Mouse (Mus musculus) heart, adult 18-20 months (tissue): ENCODE data around the gene Slc22a14. TPM values are rescaled to one million over a fixed set of nuclear protein-coding genes. Genes with fewer than 3 reads are reported as not detected.
A peak's percentile ranks its signal among the peaks of the same experiment; 100 is the strongest.
"Not testable (repeated sequence)": the region's sequence is repeated elsewhere in the genome, so short reads cannot be mapped to it uniquely, and the experiment has no call there.

Experiments used
- DNase-seq, 2 experiments: peaks; one replicate each; pipeline ENCODE4 v3.0.0; 2021 to 2022; ENCODE audit warnings: mixed read lengths in 1 of 2
- total RNA-seq, 2 experiments: library from RNA; stranded (reverse); gene quantifications; 2 replicates each; pipeline ENCODE4 v1.2.3; 2021

The Slc22a14 gene
- total RNA-seq, 2 experiments from 2014 or later = not detected

GRCm38 (mm10) chr9:119322289-119323259, 42.8 kb downstream of the Slc22a14 start, which contains the start of gene Oxsr1:
Gene Oxsr1 (minus strand): TSS chr9:119322427.
- peak; percentile 100 for DNase-seq

GRCm38 (mm10) chr9:119321392-119322229, 43.7 kb downstream of the Slc22a14 start:
- peak in 1 of 2 experiments; percentile 33 for DNase-seq

GRCm38 (mm10) chr9:119320946-119321345, 44.4 kb downstream of the Slc22a14 start:
- no peak for DNase-seq

GRCm38 (mm10) chr9:119320446-119320845, 44.9 kb downstream of the Slc22a14 start:
- no peak for DNase-seq

- DNase-seq = no peak
These were observed 46.5 kb downstream of the Slc22a14 start for GRCm38 (mm10) chr9:119318891-119319290.

GRCm38 (mm10) chr9:119313096-119313495, 52.3 kb downstream of the Slc22a14 start:
- DNase-seq = no peak

GRCm38 (mm10) chr9:119309067-119309466, 56.3 kb downstream of the Slc22a14 start:
- no peak for DNase-seq

- DNase-seq = no peak
These were observed 59.5 kb downstream of the Slc22a14 start for GRCm38 (mm10) chr9:119305863-119306262.

GRCm38 (mm10) chr9:119298563-119298962, 66.8 kb downstream of the Slc22a14 start:
- DNase-seq = no peak

GRCm38 (mm10) chr9:119297696-119298095, 67.7 kb downstream of the Slc22a14 start:
- DNase-seq = no peak

GRCm38 (mm10) chr9:119290791-119291190, 74.6 kb downstream of the Slc22a14 start:
- no peak for DNase-seq

- DNase-seq = no peak
These were observed 84.3 kb downstream of the Slc22a14 start for GRCm38 (mm10) chr9:119280894-119281682.

- DNase-seq = no peak
These were observed 87.3 kb downstream of the Slc22a14 start for GRCm38 (mm10) chr9:119278031-119278430.

- DNase-seq = peak; percentile 22 to 40
These were observed 89.0 kb downstream of the Slc22a14 start for GRCm38 (mm10) chr9:119276321-119276720.

GRCm38 (mm10) chr9:119274814-119275213, 90.5 kb downstream of the Slc22a14 start:
- not testable (repeated sequence) for DNase-seq

- DNase-seq = no peak
These were observed 93.9 kb downstream of the Slc22a14 start for GRCm38 (mm10) chr9:119271496-119271895.

GRCm38 (mm10) chr9:119268588-119269145, 96.7 kb downstream of the Slc22a14 start:
- no peak for DNase-seq

GRCm38 (mm10) chr9:119268120-119268519, 97.2 kb downstream of the Slc22a14 start:
- DNase-seq = no peak

- not testable (repeated sequence) for DNase-seq
These were observed 99.3 kb downstream of the Slc22a14 start for GRCm38 (mm10) chr9:119266121-119266395.

- not testable (repeated sequence) for DNase-seq
These were observed 99.8 kb downstream of the Slc22a14 start for GRCm38 (mm10) chr9:119265373-119266120.

- no peak for DNase-seq
These were observed 102.3 kb downstream of the Slc22a14 start for GRCm38 (mm10) chr9:119263067-119263466.
